Mouse (Mus musculus) neural tube, embryonic 14.5 days (tissue): ENCODE measurements around the gene Iqgap2. TPM values are rescaled to one million over a fixed set of nuclear protein-coding genes. Genes with fewer than 3 reads are reported as not detected.

ENCODE experiments used
- ATAC-seq: fragments of 200-750 bp; cut with Nextera tagmentation; 2 replicates; pipeline ENCODE4 v1.8.0; 2017; ENCODE audit warnings: low read depth, mild to moderate bottlenecking, moderate TSS enrichment, moderate library complexity
- H3K27ac ChIP-seq: fragments of 300-500 bp; sonication (generic); 2 replicates; pipeline ENCODE4 v1.5.1; 2014; ENCODE audit warnings: low read depth, mild to moderate bottlenecking, control low read depth, low read length, moderate library complexity, mixed read lengths
- H3K27me3 ChIP-seq: fragments of 300-500 bp; sonication (generic); 2 replicates; pipeline ENCODE4 v1.6.1; 2014; ENCODE audit warnings: low read length; ENCODE audit not compliant: control insufficient read depth, insufficient read depth
- H3K36me3 ChIP-seq: fragments of 300-500 bp; sonication (generic); 2 replicates; pipeline ENCODE4 v1.6.1; 2014; ENCODE audit warnings: low read length, mixed read lengths; ENCODE audit not compliant: control insufficient read depth, insufficient read depth
- H3K4me1 ChIP-seq: fragments of 300-500 bp; sonication (generic); 2 replicates; pipeline ENCODE4 v1.6.1; 2014; ENCODE audit warnings: low read length; ENCODE audit not compliant: control insufficient read depth, insufficient read depth
- H3K4me2 ChIP-seq: fragments of 300-500 bp; sonication (generic); 2 replicates; pipeline ENCODE4 v1.6.1; 2014; ENCODE audit warnings: mild to moderate bottlenecking, low read depth, low read length, control low read depth
- H3K4me3 ChIP-seq: fragments of 300-500 bp; sonication (generic); 2 replicates; pipeline ENCODE4 v1.5.1; 2014; ENCODE audit warnings: low read depth, low read length, control low read depth, mixed read lengths
- H3K9ac ChIP-seq: fragments of 300-500 bp; sonication (generic); replicated peaks from 2 replicates; pipeline ENCODE4 v1.6.1; 2014; ENCODE audit warnings: low read depth, mild to moderate bottlenecking, control low read depth, low read length, mixed read lengths
- H3K9me3 ChIP-seq: fragments of 300-500 bp; sonication (generic); 2 replicates; pipeline ENCODE4 v1.6.1; 2016; ENCODE audit warnings: low read length; ENCODE audit not compliant: control insufficient read depth
- WGBS: fragments of 180-500 bp; shearing (Covaris S2); extraction: QIAGEN DNeasy Blood & Tissue Kit; methylation state at CpG from one replicate; pipeline ENCODE4 v1.1.7; 2014; 5-methylcytosine and 5-hydroxymethylcytosine counted together
- polyA plus RNA-seq: library from polyadenylated mRNA; unstranded; fragments of >200 nt; fragmentation: Nextera tagmentation; extraction: Ambion mirVana; gene quantifications from 2 replicates; pipeline ENCODE4 v1.2.1, GENCODE M21; 2014

The Iqgap2 gene
- polyA plus RNA-seq, 1 experiment from 2014 or later: 2.0 TPM

GRCm38 (mm10) chr13:95584898-95585297, 306.8 kb downstream of the Iqgap2 start:
- Histone ChIP-seq H3K9ac (no peak overlapping the region), H3K36me3 (no peaks in the 10 kb centered on the region), H3K9me3 (no peaks in the 10 kb centered on the region), H3K4me1 (no peaks in the 10 kb centered on the region), H3K27ac (no peak overlapping the region), H3K27me3 (no peaks in the 10 kb centered on the region), H3K4me3 (no peak overlapping the region), H3K4me2 (no peak overlapping the region)
- 83% methylated on average over 5 of the region's 5 CpGs for WGBS
- ATAC-seq: no peak

- H3K27ac ChIP-seq: no peak overlapping the region
- H3K4me3 ChIP-seq: no peak overlapping the region
- no peak for ATAC-seq
Measured at GRCm38 (mm10) chr13:95583237-95584189, 308.2 kb downstream of the Iqgap2 start.

GRCm38 (mm10) chr13:95581850-95582249, 309.9 kb downstream of the Iqgap2 start:
- 45% methylated on average over 1 of the region's 1 CpGs for WGBS
- Histone ChIP-seq H3K27ac (no peak overlapping the region), H3K4me2 (no peak overlapping the region), H3K9me3 (no peaks in the 10 kb centered on the region), H3K9ac (no peak overlapping the region), H3K36me3 (no peaks in the 10 kb centered on the region), H3K4me3 (no peak overlapping the region), H3K4me1 (no peaks in the 10 kb centered on the region), H3K27me3 (no peaks in the 10 kb centered on the region)
- ATAC-seq: no peak

More at GRCm38 (mm10) chr13:95583237-95584189, 308.2 kb downstream of the Iqgap2 start:
- Histone ChIP-seq H3K36me3 (no peaks in the 10 kb centered on the region), H3K9me3 (no peaks in the 10 kb centered on the region), H3K27me3 (no peaks in the 10 kb centered on the region), H3K9ac (no peak overlapping the region), H3K4me2 (no peak overlapping the region), H3K4me1 (no peaks in the 10 kb centered on the region)
- 68% methylated on average over 19 of the region's 19 CpGs for WGBS

GRCm38 (mm10) chr13:95578016-95578697, 313.6 kb downstream of the Iqgap2 start:
- Histone ChIP-seq H3K4me1 (no peaks in the 10 kb centered on the region), H3K36me3 (no peaks in the 10 kb centered on the region), H3K9me3 (no peaks in the 10 kb centered on the region), H3K27ac (no peak overlapping the region), H3K9ac (no peak overlapping the region), H3K27me3 (no peaks in the 10 kb centered on the region), H3K4me3 (no peak overlapping the region), H3K4me2 (no peak overlapping the region)
- WGBS: 81% methylated on average over 5 of the region's 5 CpGs
- no peak for ATAC-seq

Other genes with a start within 250 kb of the Iqgap2 start
- gene F2rl2, start 195.1 kb downstream of the Iqgap2 start, polyA plus RNA-seq: 1.7 and 2.7 TPM in 2 replicates
- 25.5 and 37.3 TPM in 2 replicates for gene Gm20075, start 189.5 kb upstream of the Iqgap2 start, polyA plus RNA-seq
- gene Gm17190, start 190.1 kb upstream of the Iqgap2 start, polyA plus RNA-seq: 0.84 and 1.1 TPM in 2 replicates
- gene Sv2c, start 240.7 kb upstream of the Iqgap2 start, polyA plus RNA-seq: 53.9 and 58.0 TPM in 2 replicates